Mouse (Mus musculus): ENCODE measurements around the gene Cnot9. TPM values are rescaled to one million over a fixed set of nuclear protein-coding genes. Genes with fewer than 3 reads are reported as not detected.
"Not testable (repeated sequence)": the region's sequence is repeated elsewhere in the genome, so short reads cannot be mapped to it uniquely, and the experiment has no call there.

Gene Cnot9
- total RNA-seq (2017), result 73.4 and 82.5 TPM in 2 replicates

GRCm38 (mm10) chr1:74505721-74506464 is at the start of gene Cnot9:
Gene Cnot9 (plus strand): TSS chr1:74506058.
- ATAC-seq (replicated peaks in 1 of 2; ENCODE audit: insufficient read depth in 1 of 2, low FRiP score in 2 of 2, low TSS enrichment in 1 of 2, low read depth in 1 of 2, poor library complexity in 2 of 2, severe bottlenecking in 2 of 2), result peak; percentile 95 to 96

DNA sequence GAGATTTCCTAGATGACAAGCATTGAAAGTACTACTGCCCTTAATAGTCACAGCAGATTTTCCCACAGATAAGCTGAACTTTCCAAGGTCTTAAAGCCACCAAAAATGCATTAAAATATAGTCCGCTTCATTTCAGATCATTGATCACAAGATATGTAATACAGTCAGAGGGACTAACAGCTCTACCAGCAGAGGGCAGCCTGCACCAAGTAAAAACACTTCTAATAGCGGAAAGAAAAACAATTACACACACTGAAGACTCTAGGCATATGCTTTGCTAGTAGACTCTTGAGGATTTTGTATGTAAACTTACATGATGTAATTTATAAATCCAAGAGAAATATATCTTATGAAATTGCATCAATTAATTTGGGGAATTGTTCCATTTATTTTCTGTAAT is 45.6 kb upstream of the Cnot9 start:
- ATAC-seq (replicated peaks in 1 of 2; ENCODE audit: insufficient read depth in 1 of 2, low FRiP score in 2 of 2, low TSS enrichment in 1 of 2, low read depth in 1 of 2, poor library complexity in 2 of 2, severe bottlenecking in 2 of 2), result peak in 1 of 2 experiments; percentile 22; a peak in 1 of 4 replicates

GRCm38 (mm10) chr1:74485792-74486191 is 20.1 kb upstream of the Cnot9 start:
- ATAC-seq (replicated peaks in 1 of 2; ENCODE audit: insufficient read depth in 1 of 2, low FRiP score in 2 of 2, low TSS enrichment in 1 of 2, low read depth in 1 of 2, poor library complexity in 2 of 2, severe bottlenecking in 2 of 2), result no peak

- no peak for ATAC-seq (replicated peaks in 1 of 2; ENCODE audit: insufficient read depth in 1 of 2, low FRiP score in 2 of 2, low TSS enrichment in 1 of 2, low read depth in 1 of 2, poor library complexity in 2 of 2, severe bottlenecking in 2 of 2)
Observed at GRCm38 (mm10) chr1:74501106-74501505, 4.8 kb upstream of the Cnot9 start.

- ATAC-seq (replicated peaks in 1 of 2; ENCODE audit: insufficient read depth in 1 of 2, low FRiP score in 2 of 2, low TSS enrichment in 1 of 2, low read depth in 1 of 2, poor library complexity in 2 of 2, severe bottlenecking in 2 of 2), result peak; percentile 14 to 43
Observed at GRCm38 (mm10) chr1:74505393-74505720, 501 bp upstream of the Cnot9 start.

GRCm38 (mm10) chr1:74506471-74506881 is 618 bp downstream of the Cnot9 start:
- peak in 1 of 2 experiments; percentile 30; a peak in 2 of 4 replicates for ATAC-seq (replicated peaks in 1 of 2; ENCODE audit: insufficient read depth in 1 of 2, low FRiP score in 2 of 2, low TSS enrichment in 1 of 2, low read depth in 1 of 2, poor library complexity in 2 of 2, severe bottlenecking in 2 of 2)

GRCm38 (mm10) chr1:74507780-74508179 is 1.9 kb downstream of the Cnot9 start:
- ATAC-seq (replicated peaks in 1 of 2; ENCODE audit: insufficient read depth in 1 of 2, low FRiP score in 2 of 2, low TSS enrichment in 1 of 2, low read depth in 1 of 2, poor library complexity in 2 of 2, severe bottlenecking in 2 of 2), result no peak

DNA sequence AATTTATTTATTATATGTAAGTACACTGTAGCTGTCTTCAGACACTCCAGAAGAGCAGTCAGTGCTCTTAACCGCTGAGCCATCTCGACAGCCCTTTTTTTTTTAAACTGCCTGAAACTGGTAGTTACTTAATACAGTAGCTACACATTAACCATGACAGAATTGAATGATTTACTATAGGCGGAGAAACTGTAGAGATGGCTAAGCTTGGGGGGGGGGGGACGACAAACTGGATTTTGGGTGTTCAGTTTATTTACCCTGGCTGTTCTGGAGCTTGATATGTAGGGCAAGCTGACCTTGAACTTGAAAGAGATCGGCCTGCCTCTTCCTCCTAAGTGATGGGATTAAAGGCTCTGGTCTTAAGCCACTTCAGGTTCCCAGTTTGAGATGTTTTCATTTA is 5.4 kb downstream of the Cnot9 start:
- ATAC-seq (replicated peaks in 1 of 2; ENCODE audit: insufficient read depth in 1 of 2, low FRiP score in 2 of 2, low TSS enrichment in 1 of 2, low read depth in 1 of 2, poor library complexity in 2 of 2, severe bottlenecking in 2 of 2), result no peak

DNA sequence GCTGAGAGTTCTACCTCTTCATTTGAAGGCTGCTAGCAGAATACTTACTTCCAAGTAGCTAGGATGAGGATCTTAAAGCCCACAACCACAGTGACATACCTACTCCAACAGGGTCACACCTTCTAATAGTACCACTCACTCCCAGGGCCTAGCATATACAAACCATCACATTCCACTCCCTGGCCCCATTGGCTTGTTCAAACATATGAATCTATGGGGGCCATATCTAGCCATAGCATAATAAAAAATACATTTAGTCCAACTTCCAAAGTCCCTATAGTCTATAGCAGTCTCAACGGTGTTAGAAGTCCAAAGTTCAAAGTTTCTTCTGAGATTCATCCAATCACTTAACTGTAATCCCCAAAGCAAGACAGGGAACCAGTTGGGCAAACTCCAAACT is 7.1 kb downstream of the Cnot9 start:
- not testable (repeated sequence) for ATAC-seq (replicated peaks in 1 of 2; ENCODE audit: insufficient read depth in 1 of 2, low FRiP score in 2 of 2, low TSS enrichment in 1 of 2, low read depth in 1 of 2, poor library complexity in 2 of 2, severe bottlenecking in 2 of 2)

DNA sequence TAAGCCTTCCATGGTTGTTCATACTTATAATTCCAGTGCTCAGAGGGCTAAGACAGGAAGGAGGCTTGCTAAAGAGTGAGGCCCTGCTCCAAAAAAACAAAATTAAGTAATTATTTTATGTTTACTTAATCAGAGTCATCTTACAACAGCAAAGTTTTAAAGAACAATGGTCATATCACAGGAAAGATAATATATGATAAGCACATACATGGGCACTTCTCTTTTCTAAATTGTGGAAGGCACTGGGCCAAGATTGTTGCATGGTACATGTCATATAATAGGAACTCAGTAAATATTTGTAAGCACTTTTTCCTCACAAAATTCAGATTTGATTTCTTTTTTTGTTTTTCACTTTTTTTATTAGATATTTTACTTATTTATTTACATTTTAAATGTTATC is 14.0 kb downstream of the Cnot9 start:
- no peak for ATAC-seq (replicated peaks in 1 of 2; ENCODE audit: insufficient read depth in 1 of 2, low FRiP score in 2 of 2, low TSS enrichment in 1 of 2, low read depth in 1 of 2, poor library complexity in 2 of 2, severe bottlenecking in 2 of 2)

DNA sequence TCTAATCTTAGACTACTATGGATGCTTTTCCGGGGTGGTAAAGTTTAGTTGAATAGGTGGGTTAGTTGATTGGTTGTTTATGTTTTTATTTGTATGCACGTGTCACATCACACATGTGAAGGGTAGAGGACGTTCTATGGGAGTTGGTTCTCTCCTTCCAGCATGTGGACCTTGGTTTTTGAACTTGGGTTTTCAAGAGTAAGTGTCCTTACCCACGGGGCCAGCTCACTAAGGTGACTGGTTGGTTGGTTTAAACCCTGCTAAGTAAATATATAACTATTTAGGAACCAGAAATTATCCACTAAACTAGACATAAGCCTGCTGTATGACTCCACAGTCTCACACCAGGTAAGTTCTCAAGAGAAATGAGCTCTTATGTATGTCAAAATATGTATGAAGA is 18.9 kb downstream of the Cnot9 start:
- no peak for ATAC-seq (replicated peaks in 1 of 2; ENCODE audit: insufficient read depth in 1 of 2, low FRiP score in 2 of 2, low TSS enrichment in 1 of 2, low read depth in 1 of 2, poor library complexity in 2 of 2, severe bottlenecking in 2 of 2)

- no peak for ATAC-seq (replicated peaks in 1 of 2; ENCODE audit: insufficient read depth in 1 of 2, low FRiP score in 2 of 2, low TSS enrichment in 1 of 2, low read depth in 1 of 2, poor library complexity in 2 of 2, severe bottlenecking in 2 of 2)
Observed at GRCm38 (mm10) chr1:74528589-74528988, 22.7 kb downstream of the Cnot9 start.

DNA sequence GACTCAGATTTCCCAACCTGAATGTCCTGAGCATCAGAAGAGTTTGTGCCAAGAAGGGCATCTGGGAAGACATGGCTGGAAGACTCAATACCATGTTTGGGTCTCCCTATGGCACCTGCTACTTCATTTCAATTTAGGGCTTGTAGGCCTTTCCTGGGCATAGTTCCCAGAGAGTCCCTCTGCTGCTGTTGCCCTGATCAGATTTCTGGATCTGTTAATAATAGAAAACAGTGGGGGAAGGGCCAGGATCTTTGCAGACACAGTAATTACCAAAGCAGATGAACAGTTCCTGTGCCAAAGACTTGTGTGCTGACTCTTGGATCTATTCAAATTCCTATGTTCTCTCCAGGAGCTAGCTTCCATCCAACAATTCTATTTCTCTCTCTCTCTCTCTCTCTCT is 32.8 kb downstream of the Cnot9 start:
- ATAC-seq (replicated peaks in 1 of 2; ENCODE audit: insufficient read depth in 1 of 2, low FRiP score in 2 of 2, low TSS enrichment in 1 of 2, low read depth in 1 of 2, poor library complexity in 2 of 2, severe bottlenecking in 2 of 2), result no peak

GRCm38 (mm10) chr1:74542451-74542961 is 36.6 kb downstream of the Cnot9 start, which contains the start of gene Plcd4:
Gene Plcd4 (plus strand): TSS chr1:74542888.
- no peak for ATAC-seq (replicated peaks in 1 of 2; ENCODE audit: insufficient read depth in 1 of 2, low FRiP score in 2 of 2, low TSS enrichment in 1 of 2, low read depth in 1 of 2, poor library complexity in 2 of 2, severe bottlenecking in 2 of 2)

- no peak for ATAC-seq (replicated peaks in 1 of 2; ENCODE audit: insufficient read depth in 1 of 2, low FRiP score in 2 of 2, low TSS enrichment in 1 of 2, low read depth in 1 of 2, poor library complexity in 2 of 2, severe bottlenecking in 2 of 2)
Observed at GRCm38 (mm10) chr1:74544184-74544583, 38.3 kb downstream of the Cnot9 start, which contains the start of gene Usp37. Gene Usp37 (minus strand): TSS chr1:74544284.

- ATAC-seq (replicated peaks in 1 of 2; ENCODE audit: insufficient read depth in 1 of 2, low FRiP score in 2 of 2, low TSS enrichment in 1 of 2, low read depth in 1 of 2, poor library complexity in 2 of 2, severe bottlenecking in 2 of 2), result no peak
Observed at GRCm38 (mm10) chr1:74559061-74559460, 53.2 kb downstream of the Cnot9 start.

DNA sequence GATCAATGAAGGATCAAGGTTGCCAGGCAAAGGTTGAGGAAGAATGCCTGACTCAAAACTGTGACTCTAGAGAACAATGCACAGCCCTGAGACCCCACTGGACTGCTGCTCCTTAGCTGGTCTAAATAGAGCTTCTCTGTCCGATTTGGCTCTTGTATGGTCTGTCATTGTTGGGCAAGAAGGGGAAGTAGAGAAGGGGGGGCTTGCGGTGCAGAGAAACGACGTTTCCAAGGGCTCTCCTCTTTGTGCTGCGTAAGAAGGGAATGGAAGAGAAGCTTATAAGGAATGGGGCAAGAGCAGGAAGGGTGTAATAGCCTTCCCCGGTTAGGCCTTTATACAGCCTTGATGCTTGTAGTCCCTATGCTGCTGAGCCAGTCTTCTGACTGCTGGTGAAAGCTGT is 60.0 kb downstream of the Cnot9 start:
- ATAC-seq (replicated peaks in 1 of 2; ENCODE audit: insufficient read depth in 1 of 2, low FRiP score in 2 of 2, low TSS enrichment in 1 of 2, low read depth in 1 of 2, poor library complexity in 2 of 2, severe bottlenecking in 2 of 2), result no peak

DNA sequence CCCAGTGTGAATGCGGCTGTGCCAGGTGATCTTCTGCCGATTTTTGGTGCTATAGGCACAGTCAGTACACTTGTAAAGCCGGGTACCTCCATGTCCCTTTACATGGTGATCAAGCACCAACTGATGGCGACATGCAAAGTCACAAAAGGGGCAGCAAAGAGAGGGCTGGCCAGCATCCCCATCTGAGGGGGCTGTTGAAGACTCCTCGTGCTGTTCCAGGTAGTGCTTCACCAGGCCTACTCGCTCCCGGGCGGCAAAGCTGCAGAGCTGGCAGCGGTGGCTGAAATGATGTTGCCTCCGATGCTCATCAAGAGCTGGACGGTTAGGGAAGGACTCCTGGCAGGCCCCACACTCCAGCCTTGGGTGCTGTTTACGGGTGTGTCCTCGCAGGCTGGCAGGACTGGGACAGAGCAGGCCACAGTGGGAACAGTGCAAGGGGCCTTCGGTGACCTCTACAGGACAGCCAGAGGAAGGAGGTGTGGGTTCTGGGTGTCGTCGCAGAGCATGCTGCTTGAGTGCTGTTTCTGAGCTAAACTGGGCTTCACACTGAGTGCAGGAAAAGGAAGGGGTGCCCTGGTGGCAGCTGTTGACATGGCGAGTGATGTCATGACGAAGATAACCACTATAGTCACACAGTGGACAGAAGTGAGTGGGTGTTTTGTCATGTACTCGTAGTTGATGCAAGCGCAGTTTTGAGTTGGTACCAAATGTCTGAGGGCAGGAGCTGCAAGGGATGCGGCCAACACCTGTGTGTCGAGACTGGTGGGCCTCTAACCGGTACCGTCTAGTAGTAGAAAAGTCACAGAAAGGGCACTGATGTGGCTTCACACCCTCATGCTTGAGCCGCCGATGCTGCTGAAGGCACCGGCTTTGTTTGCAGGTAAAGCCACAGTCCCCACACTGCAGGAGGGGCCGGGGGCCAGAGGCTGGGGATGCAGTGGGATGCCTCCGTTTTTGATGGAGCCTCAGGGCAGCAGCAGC is 64.2 kb downstream of the Cnot9 start:
- no peak for ATAC-seq (replicated peaks in 1 of 2; ENCODE audit: insufficient read depth in 1 of 2, low FRiP score in 2 of 2, low TSS enrichment in 1 of 2, low read depth in 1 of 2, poor library complexity in 2 of 2, severe bottlenecking in 2 of 2)

Measured in hematopoietic stem cell, adult 5-6 weeks (primary cell).